Mouse (Mus musculus) thymus, adult 2 months (tissue): ENCODE results near the gene Lcp2.

ENCODE experiments used
- CTCF ChIP-seq: fragments of 200-500 bp; IDR thresholded peaks from 2 replicates; pipeline ENCODE4 v1.5.1; 2012; ENCODE audit warnings: mild to moderate bottlenecking, control low read depth, low read length, moderate library complexity, borderline replicate concordance; ENCODE audit not compliant: control insufficient read depth, poor library complexity, insufficient read depth; ENCODE audit errors: extremely low read depth
- POLR2A ChIP-seq: fragments of 200-500 bp; IDR thresholded peaks from 2 replicates; pipeline ENCODE4 v1.6.1; 2012; ENCODE audit warnings: mild to moderate bottlenecking, low read length, control low read depth, moderate library complexity; ENCODE audit not compliant: control insufficient read depth, poor library complexity, insufficient read depth; ENCODE audit errors: extremely low read depth

DNA sequence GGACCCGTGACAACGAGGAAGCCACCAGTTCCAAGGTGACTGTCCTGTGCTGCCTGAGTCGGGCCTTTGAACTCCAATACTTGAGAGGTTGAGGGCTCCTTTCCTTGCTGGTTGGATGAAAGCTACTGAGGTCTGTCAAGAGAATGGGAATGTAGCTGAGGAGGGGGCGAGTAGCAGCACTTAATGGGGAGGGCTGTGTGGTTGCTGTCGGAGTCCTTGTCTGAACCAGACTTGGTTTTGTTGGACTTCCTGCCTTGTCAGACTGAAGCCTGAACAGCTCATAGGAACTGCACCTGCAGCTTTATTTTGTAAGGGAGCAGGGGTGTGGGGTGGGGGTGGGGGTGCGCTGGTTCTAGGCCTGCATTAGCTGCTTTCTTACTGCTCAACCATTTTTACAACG, 31.9 kb downstream of the Lcp2 start:
- TF ChIP-seq POLR2A (0 out of 2 replicates have a peak, but pooled peaks have one; percentile 32), CTCF (no peak)
